Mouse (Mus musculus) testis, adult 10 weeks (tissue): ENCODE results near the gene Myo15. TPM values are rescaled to one million over a fixed set of nuclear protein-coding genes. Genes with fewer than 3 reads are reported as not detected.

Experiments
- polyA plus RNA-seq: library from polyadenylated mRNA; stranded (reverse); fragments of 350-450 nt; fragmentation: Illumina TruSeq; extraction: RNeasy Lipid Tissue Mini Kit (QIAGEN cat#74804); gene quantifications from one replicate; pipeline ENCODE4 v1.2.3, GENCODE M21; 2014; ENCODE audit warnings: low read depth, low replicate concordance

Myo15 gene
- polyA plus RNA-seq = 1.4 TPM

DNA sequence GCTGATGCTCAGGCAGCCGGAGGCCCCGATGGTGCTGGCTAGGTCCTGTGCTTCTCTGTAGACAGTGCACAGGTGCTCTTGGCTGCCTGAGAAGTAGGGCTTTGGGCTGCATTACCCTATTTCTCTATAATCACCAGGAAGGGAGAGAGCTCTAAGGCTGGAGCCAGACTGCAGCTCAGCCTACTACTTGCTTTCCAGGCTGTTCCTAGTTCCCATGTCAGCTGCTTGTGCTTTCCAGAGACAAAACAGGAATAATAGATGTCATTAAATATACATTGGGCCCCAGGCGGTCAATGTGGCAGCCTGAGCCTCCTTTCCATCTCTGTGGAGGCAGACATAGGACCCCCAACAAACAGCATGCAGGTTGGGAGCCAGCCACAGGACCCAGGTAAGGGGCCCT is at the start of gene Myo15:
TSS of gene Myo15 (plus strand) at position 301 of the 400 bp plus-strand sequence.

DNA sequence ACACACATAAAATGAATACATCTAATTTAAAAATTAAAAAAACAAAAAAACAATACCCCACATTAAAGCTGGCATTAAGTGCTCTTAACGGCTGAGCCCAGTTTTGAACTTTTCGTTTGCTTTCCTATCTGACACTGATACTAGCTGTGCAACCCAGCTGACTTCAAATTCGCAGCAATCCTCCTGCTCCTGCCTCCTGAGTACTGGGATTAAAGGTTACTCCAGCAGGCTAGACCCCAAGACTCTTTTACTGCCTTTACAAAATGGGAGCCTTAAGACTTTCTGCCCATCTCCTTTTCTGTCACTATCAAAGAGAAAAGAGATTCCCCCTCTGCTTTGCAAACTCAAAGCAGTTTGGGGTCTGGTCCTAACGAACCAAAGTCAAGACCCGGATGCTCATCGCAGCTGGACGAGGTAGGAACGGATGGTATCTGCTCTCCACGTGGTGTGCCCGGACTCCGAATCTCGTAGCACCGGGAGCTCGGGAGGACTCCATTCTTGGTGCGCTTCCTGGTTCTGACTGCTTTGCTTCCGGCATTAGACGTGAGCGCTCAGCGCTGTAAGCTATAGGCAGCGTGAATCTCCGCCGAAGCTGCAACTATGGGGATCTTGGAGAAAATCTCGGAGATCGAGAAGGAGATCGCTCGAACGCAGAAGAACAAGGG is 14.9 kb upstream of the Myo15 start, which contains the start of gene Drg2:
TSS of gene Drg2 (plus strand) at position 512 of the 665 bp plus-strand sequence.

DNA sequence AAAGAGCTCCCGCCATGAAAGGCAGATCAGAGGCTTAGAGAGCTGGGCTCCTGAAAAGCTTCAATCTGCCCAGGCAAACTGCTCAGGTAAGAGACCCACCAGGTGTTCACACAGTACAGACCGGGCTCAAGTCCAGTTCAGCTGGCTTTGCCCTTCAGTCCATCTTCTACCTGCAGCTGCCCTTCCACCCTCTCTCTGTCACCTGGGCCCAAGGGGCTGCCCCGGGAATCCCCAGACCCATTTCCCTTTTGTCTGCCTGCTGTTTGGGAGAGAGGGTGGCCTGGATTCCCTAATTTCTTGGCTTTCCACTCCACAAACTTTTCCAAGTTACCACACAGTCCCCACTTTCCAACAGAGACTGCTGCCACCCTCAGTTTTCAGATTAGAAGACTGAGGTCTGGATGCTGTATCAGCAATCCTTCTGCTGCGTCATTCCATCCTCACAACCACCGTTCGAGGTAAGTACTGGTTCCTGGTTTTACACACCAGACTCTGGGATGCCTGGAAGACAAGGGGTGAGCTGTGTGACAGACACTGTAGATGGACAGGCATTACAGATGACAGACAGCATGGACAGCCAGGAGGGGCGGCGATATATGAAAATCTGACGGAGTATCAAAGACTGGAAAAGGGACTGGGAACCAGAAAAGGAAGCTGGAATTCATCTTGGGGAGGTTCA is 67.2 kb downstream of the Myo15 start, which contains the start of gene Alkbh5:
TSS of gene Alkbh5 (plus strand) at position 202 of the 679 bp plus-strand sequence.

Other genes starting within 250 kb of the Myo15 start
- gene Srebf1, start 246.8 kb upstream of the Myo15 start, polyA plus RNA-seq = 0.25 TPM
- 4.8 TPM for gene Tom1l2, start 116.4 kb upstream of the Myo15 start, polyA plus RNA-seq
- 42.8 TPM for gene Drc3, start 116.0 kb upstream of the Myo15 start, polyA plus RNA-seq
- gene Gid4, start 52.2 kb upstream of the Myo15 start, polyA plus RNA-seq = 68.4 TPM
- gene Atpaf2, start 50.9 kb upstream of the Myo15 start, polyA plus RNA-seq = 40.8 TPM
- gene Drg2, start 14.7 kb upstream of the Myo15 start, polyA plus RNA-seq = 22.3 TPM
- 23.2 TPM for gene Alkbh5, start 67.0 kb downstream of the Myo15 start, polyA plus RNA-seq
- 0.39 TPM for gene Llgl1, start 230.4 kb downstream of the Myo15 start, polyA plus RNA-seq